ENCODE assay signal across 8 mouse cellular contexts in the genomic region with DNA sequence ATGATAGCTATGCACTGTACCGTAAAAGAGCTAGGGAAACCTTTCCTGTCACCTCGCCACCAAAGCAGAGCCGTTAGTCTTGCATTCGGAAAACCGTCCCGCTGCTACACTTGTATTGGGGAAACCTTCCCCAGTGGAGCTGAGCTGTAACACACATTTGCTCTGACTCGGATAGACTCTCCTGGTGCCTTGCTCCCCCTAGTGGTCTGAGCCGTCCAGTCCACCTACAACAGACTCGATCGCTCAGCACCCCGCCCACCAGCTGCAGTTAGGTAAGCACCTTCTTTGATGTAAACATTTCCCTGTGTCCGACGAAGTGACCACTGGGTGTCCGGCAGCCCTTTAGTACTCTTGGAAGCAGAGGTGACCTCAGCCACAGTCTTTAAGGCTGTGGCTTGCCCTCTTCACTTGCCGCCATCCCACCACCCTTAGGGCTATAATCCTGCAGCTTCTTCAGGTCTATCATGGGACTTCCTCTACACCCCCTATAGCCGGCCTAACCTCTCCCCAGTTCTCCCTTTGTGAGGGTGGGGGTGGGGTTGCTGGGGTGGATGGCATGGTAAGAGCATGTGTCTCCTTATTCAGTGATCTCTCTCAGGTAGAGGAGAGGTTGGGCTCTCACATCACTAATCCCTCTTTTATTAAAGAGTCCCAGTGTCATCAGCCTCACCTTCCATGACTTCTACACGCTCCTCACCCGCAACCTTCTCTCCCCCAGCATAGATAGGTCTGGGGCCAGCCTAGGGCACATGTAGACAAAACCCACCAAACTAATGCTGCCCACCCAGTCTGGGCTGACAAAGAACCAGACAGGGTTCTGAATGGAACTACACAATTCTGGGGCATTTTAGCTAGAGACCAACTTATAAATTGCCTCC. TPM values are rescaled to one million over a fixed set of nuclear protein-coding genes. Genes with fewer than 3 reads are reported as not detected.
A peak's percentile ranks its signal among the peaks of the same experiment; 100 is the strongest.
DNase-seq lines count a peak whose midpoint lies in the region; ATAC-seq lines count a peak whose summit lies in the region.

No protein-coding gene starts in this region.

- H3K9me3 ChIP-seq in hindbrain, embryonic 16.5 days (ENCODE audit: control insufficient read depth, low read length), result no peaks in the 10 kb centered on the region

- peak overlapping the region; percentile 42; the same call in 1 of the 2 replicates for H3K9ac ChIP-seq in hindbrain, embryonic 16.5 days (ENCODE audit: low read depth, low read length)

- peak overlapping the region; percentile 60 for H3K4me2 ChIP-seq in hindbrain, embryonic 16.5 days (ENCODE audit: low read length)

- no peaks in the 10 kb centered on the region for H3K27me3 ChIP-seq in hindbrain, embryonic 16.5 days (replicated peaks; ENCODE audit: control insufficient read depth, insufficient read depth, low read length)

- peak; percentile 74 for DNase-seq in WW6 (ENCODE audit: low read depth, low spot score)
- DNase-seq in cerebellum, postnatal 4 days (ENCODE audit: low spot score in 2 of 2), result peak; percentile 57 to 70
- peak; percentile 60 for DNase-seq in gastrocnemius, adult 18-20 months (ENCODE audit: low spot score)
- peak; percentile 56 for DNase-seq in left cerebral cortex, adult 11 months (ENCODE audit: low spot score)
- peak; percentile 89 for DNase-seq in lung, postnatal 36 days
- peak; percentile 78 for DNase-seq in retina, postnatal 7 days (ENCODE audit: low read depth, low spot score)
- peak; percentile 26 for DNase-seq in urinary bladder, postnatal 10 days (ENCODE audit: low spot score)

- no peaks in the 10 kb centered on the region for H3K4me1 ChIP-seq in hindbrain, embryonic 16.5 days (ENCODE audit: control insufficient read depth, insufficient read depth, low read depth, low read length)

- peak; percentile 96 for ATAC-seq in hindbrain, embryonic 16.5 days

- H3K36me3 ChIP-seq in hindbrain, embryonic 16.5 days (ENCODE audit: control insufficient read depth, insufficient read depth, low read length), result no peaks in the 10 kb centered on the region

- no peak overlapping the region for H3K27ac ChIP-seq in hindbrain, embryonic 16.5 days (ENCODE audit: low read depth, low read length)

- peak overlapping the region; percentile 26 for H3K4me3 ChIP-seq in hindbrain, embryonic 16.5 days (ENCODE audit: low read length)

- WGBS in hindbrain, embryonic 16.5 days, result 13% methylated on average over 18 of the region's 18 CpGs

RNA-seq across cellular contexts. Expression of a gene that starts 11.5 kb away (rescaled TPM):
- not detected for total RNA-seq in gastrocnemius, adult 18-20 months (2021)
- not detected in 2 replicates for polyA plus RNA-seq in hindbrain, embryonic 16.5 days (2015; fragmentation: Nextera tagmentation; extraction: Ambion mirVana)

RNA-seq across cellular contexts. Expression of a gene that starts 24.0 kb away (rescaled TPM):
- not detected for total RNA-seq in gastrocnemius, adult 18-20 months (2021)
- polyA plus RNA-seq in hindbrain, embryonic 16.5 days (2015; fragmentation: Nextera tagmentation; extraction: Ambion mirVana), result 132 and 139 TPM in 2 replicates

RNA-seq across cellular contexts. Expression of a gene that starts 43.0 kb away (rescaled TPM):
- total RNA-seq in gastrocnemius, adult 18-20 months (2021), result 10 to 100 TPM; 24.0 to 27.7 TPM
- polyA plus RNA-seq in hindbrain, embryonic 16.5 days (2015; fragmentation: Nextera tagmentation; extraction: Ambion mirVana), result 40.7 and 46.7 TPM in 2 replicates

Comparison
In these comparisons a context has a peak if more than half of its experiments do, and no peak if none do; other contexts are left out.
1. DNase-seq: peak in every context shown above with its lines; median percentile 89 in lung, postnatal 36 days; 78 in retina, postnatal 7 days; 74 in WW6; 64 in cerebellum, postnatal 4 days; 60 in gastrocnemius, adult 18-20 months; 56 in left cerebral cortex, adult 11 months; 26 in urinary bladder, postnatal 10 days.